Mouse (Mus musculus): ENCODE measurements at regions not wholly inside any gene's neighbourhood (a gene's known extent, or its start where the extent isn't known, plus 50 kb on each side); places are given as distances from the start of the nearest gene placed in this dataset.

DNA sequence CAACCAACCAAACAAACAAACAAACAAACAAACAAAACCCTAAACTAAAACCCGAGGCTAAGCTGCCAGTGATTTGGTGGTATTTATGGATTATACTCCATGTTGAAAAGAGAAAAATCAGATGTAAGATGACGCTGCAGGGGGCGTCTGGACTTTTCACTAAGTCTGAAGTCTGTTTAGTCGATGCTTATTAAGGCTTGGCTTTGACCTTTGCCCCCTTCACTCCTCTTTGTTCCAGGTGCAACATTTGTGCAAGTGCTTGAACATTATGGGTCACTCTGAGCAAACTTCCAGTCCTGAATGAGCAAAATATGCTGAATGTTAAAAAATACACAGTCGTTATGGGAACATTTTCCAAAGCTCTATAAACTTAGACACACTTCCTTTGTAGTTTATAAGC is 268.6 kb downstream of the Ptprc start:
- no peak overlapping the region for H3K4me3 ChIP-seq (replicated peaks; ENCODE audit: low read length)
- H3K27ac ChIP-seq (replicated peaks; ENCODE audit: low read depth, low read length): no peak overlapping the region
- no peak for DNase-seq (ENCODE audit: low spot score)
- peaks cover 6% of the 10 kb centered on the region; the same call in 1 of the 2 replicates for H3K36me3 ChIP-seq (ENCODE audit: control insufficient read depth, insufficient read depth, low read length)
- H3K27me3 ChIP-seq (ENCODE audit: control insufficient read depth, insufficient read depth, low read length): no peaks in the 10 kb centered on the region
- H3K4me2 ChIP-seq (replicated peaks; ENCODE audit: low read depth, low read length, severe bottlenecking): no peak overlapping the region
- ATAC-seq (ENCODE audit: low FRiP score, low read depth): no peak
- peaks cover 24% of the 10 kb centered on the region for H3K4me1 ChIP-seq (ENCODE audit: control insufficient read depth, insufficient read depth, low read length)
- no peak overlapping the region for H3K9ac ChIP-seq (ENCODE audit: low read depth, low read length, severe bottlenecking)
- no peak for TF ChIP-seq POLR2A (IDR thresholded peaks at IDR 0.05; ENCODE audit: borderline replicate concordance, extremely low read depth, insufficient read depth, insufficient read length)
- H3K9me3 ChIP-seq (ENCODE audit: control insufficient read depth, low read length): no peaks in the 10 kb centered on the region
- 12% methylated on average over 5 of the region's 5 CpGs for WGBS

DNA sequence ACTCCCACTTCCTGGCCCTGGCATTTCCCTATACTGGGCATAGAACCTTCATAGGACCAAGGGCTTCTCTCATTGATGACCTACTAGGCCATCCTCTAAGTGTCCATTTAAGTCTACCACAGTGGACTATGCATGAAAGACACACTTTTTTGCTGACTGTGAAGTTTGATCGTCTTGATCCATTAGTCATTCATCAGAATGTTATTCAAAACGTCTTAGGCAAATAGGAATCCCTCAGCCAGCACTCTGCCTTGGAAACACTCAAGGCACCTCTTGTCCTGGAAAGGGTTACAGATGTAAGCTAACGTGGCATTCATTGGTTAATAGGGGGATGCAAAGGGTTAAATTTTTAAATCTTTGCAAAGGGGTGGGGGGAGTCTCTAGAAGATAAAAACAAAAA is 269.0 kb downstream of the Ptprc start:
- Histone ChIP-seq H3K4me2 (replicated peaks; ENCODE audit: low read depth, low read length, severe bottlenecking) (0 out of 2 replicates have a peak overlapping the region, but pooled peaks have one; percentile 5), H3K27me3 (ENCODE audit: control insufficient read depth, insufficient read depth, low read length) (no peaks in the 10 kb centered on the region), H3K27ac (replicated peaks; ENCODE audit: low read depth, low read length) (no peak overlapping the region), H3K4me3 (replicated peaks; ENCODE audit: low read length) (no peak overlapping the region), H3K4me1 (ENCODE audit: control insufficient read depth, insufficient read depth, low read length) (peaks cover 24% of the 10 kb centered on the region), H3K9ac (ENCODE audit: low read depth, low read length, severe bottlenecking) (no peak overlapping the region), H3K36me3 (ENCODE audit: control insufficient read depth, insufficient read depth, low read length) (peaks cover 6% of the 10 kb centered on the region; the same call in 1 of the 2 replicates), H3K9me3 (ENCODE audit: control insufficient read depth, low read length) (no peaks in the 10 kb centered on the region)
- ATAC-seq (ENCODE audit: low FRiP score, low read depth): no peak
- no peak for DNase-seq (ENCODE audit: low spot score)
- whole genome bisulfite sequencing: 26% methylated on average over 3 of the region's 3 CpGs
- no peak for TF ChIP-seq POLR2A (IDR thresholded peaks at IDR 0.05; ENCODE audit: borderline replicate concordance, extremely low read depth, insufficient read depth, insufficient read length)

DNA sequence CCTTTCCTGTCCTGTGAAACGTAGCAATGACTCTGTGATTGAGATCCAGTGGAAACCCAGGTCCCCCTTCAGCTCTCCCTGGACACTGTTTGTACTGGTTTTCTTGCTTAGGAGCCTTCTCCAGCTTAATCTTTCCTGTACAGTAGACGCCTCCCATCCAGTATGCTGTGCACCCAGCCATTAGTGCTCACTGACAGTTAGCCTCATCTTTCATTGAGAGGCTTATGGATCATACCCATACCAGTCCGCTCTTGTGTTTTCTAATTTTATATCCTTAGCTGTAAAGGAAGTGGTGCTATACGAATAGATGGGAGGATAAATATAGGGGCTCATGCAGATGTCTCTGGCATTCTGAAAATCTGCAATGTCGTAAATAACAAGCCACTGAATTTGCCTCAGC is 269.9 kb downstream of the Ptprc start:
- TF ChIP-seq POLR2A (IDR thresholded peaks at IDR 0.05; ENCODE audit: borderline replicate concordance, extremely low read depth, insufficient read depth, insufficient read length): no peak
- Histone ChIP-seq H3K9ac (ENCODE audit: low read depth, low read length, severe bottlenecking) (no peak overlapping the region), H3K27ac (replicated peaks; ENCODE audit: low read depth, low read length) (no peak overlapping the region), H3K4me2 (replicated peaks; ENCODE audit: low read depth, low read length, severe bottlenecking) (peak overlapping the region; percentile 23), H3K4me1 (ENCODE audit: control insufficient read depth, insufficient read depth, low read length) (peaks cover 27% of the 10 kb centered on the region), H3K27me3 (ENCODE audit: control insufficient read depth, insufficient read depth, low read length) (no peaks in the 10 kb centered on the region), H3K36me3 (ENCODE audit: control insufficient read depth, insufficient read depth, low read length) (peaks cover 3% of the 10 kb centered on the region; the same call in 1 of the 2 replicates), H3K4me3 (replicated peaks; ENCODE audit: low read length) (no peak overlapping the region), H3K9me3 (ENCODE audit: control insufficient read depth, low read length) (no peaks in the 10 kb centered on the region)
- 41% methylated on average over 5 of the region's 5 CpGs for WGBS
- ATAC-seq (ENCODE audit: low FRiP score, low read depth) (no peak), DNase-seq (ENCODE audit: low spot score) (no peak)

DNA sequence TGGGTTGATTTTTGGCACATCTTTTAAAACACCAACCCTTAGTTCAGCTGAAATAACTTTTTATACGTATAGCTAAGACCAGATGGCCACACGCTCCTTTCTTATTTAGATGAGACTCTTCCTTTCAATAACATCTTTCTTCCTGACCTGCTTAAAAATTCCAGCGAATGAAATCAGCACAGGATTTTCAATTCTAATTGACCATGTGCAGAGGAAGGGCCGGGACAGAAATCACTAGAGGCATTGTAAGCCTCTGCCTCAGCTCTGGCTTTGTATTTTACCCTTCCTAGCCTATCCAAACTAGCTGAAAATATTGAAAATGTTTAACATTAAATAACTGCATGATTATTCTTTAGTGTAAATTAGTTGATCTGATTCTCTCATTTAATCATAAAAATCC is 272.2 kb downstream of the Ptprc start:
- peaks cover 3% of the 10 kb centered on the region; the same call in 1 of the 2 replicates for H3K36me3 ChIP-seq (ENCODE audit: control insufficient read depth, insufficient read depth, low read length)
- DNase-seq (ENCODE audit: low spot score) (no peak), ATAC-seq (ENCODE audit: low FRiP score, low read depth) (no peak)
- peak overlapping the region; percentile 26; the same call in 1 of the 2 replicates for H3K4me2 ChIP-seq (replicated peaks; ENCODE audit: low read depth, low read length, severe bottlenecking)
- no peak overlapping the region for H3K9ac ChIP-seq (ENCODE audit: low read depth, low read length, severe bottlenecking)
- H3K4me1 ChIP-seq (ENCODE audit: control insufficient read depth, insufficient read depth, low read length): peaks cover 27% of the 10 kb centered on the region
- no peaks in the 10 kb centered on the region for H3K9me3 ChIP-seq (ENCODE audit: control insufficient read depth, low read length)
- H3K27ac ChIP-seq (replicated peaks; ENCODE audit: low read depth, low read length): no peak overlapping the region
- no peaks in the 10 kb centered on the region for H3K27me3 ChIP-seq (ENCODE audit: control insufficient read depth, insufficient read depth, low read length)
- WGBS: 42% methylated on average over 4 of the region's 4 CpGs
- H3K4me3 ChIP-seq (replicated peaks; ENCODE audit: low read length): peak overlapping the region; percentile 73; the same call in 1 of the 2 replicates
- TF ChIP-seq POLR2A (IDR thresholded peaks at IDR 0.05; ENCODE audit: borderline replicate concordance, extremely low read depth, insufficient read depth, insufficient read length): no peak

DNA sequence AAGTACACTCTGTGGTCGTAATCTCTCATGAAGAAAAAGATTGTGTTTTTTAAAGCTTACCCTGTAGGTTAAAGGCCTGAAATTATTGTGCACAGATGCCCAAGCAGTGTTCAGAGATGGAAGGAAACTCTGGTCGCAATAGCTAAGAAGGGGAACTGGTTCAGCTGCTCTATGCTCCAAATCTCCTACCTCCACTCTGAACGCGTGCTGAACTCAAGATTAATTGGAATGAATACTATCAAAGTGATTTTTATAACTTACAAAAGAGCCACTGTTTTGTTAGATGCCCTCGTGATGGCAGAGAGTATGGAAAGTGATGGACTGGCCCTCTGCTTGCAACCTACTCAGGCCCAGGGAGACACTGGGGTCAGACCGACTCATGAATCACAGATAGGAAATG is 272.6 kb downstream of the Ptprc start:
- ATAC-seq (ENCODE audit: low FRiP score, low read depth): no peak
- Histone ChIP-seq H3K9ac (ENCODE audit: low read depth, low read length, severe bottlenecking) (no peak overlapping the region), H3K4me3 (replicated peaks; ENCODE audit: low read length) (peak overlapping the region; percentile 73; the same call in 1 of the 2 replicates), H3K9me3 (ENCODE audit: control insufficient read depth, low read length) (no peaks in the 10 kb centered on the region), H3K27me3 (ENCODE audit: control insufficient read depth, insufficient read depth, low read length) (no peaks in the 10 kb centered on the region), H3K27ac (replicated peaks; ENCODE audit: low read depth, low read length) (no peak overlapping the region), H3K36me3 (ENCODE audit: control insufficient read depth, insufficient read depth, low read length) (peaks cover 3% of the 10 kb centered on the region; the same call in 1 of the 2 replicates), H3K4me2 (replicated peaks; ENCODE audit: low read depth, low read length, severe bottlenecking) (peak overlapping the region; percentile 65), H3K4me1 (ENCODE audit: control insufficient read depth, insufficient read depth, low read length) (peaks cover 27% of the 10 kb centered on the region)
- DNase-seq (ENCODE audit: low spot score): no peak
- WGBS: 39% methylated on average over 6 of the region's 6 CpGs
- no peak for TF ChIP-seq POLR2A (IDR thresholded peaks at IDR 0.05; ENCODE audit: borderline replicate concordance, extremely low read depth, insufficient read depth, insufficient read length)

Data from limb, embryonic 14.5 days (tissue).